Mouse (Mus musculus) urinary bladder, postnatal 14 days (tissue): ENCODE data around the gene Trim46.

Source experiments
- DNase-seq: peaks from one replicate; pipeline ENCODE4 v3.0.0; 2021; ENCODE audit warnings: low spot score

Trim46 gene

GRCm38 (mm10) chr3:89271760-89272159 is 25.7 kb upstream of the Trim46 start:
- peak; percentile 46 for DNase-seq

- peak; percentile 69 for DNase-seq
Measured at GRCm38 (mm10) chr3:89270891-89271290, 24.8 kb upstream of the Trim46 start.

GRCm38 (mm10) chr3:89270051-89270755 is 24.1 kb upstream of the Trim46 start, which contains the start of gene Slc50a1:
TSS of gene Slc50a1 (minus strand) at chr3:89270570.
- peak; percentile 88 for DNase-seq

GRCm38 (mm10) chr3:89268916-89269315 is 22.8 kb upstream of the Trim46 start:
- DNase-seq = no peak

GRCm38 (mm10) chr3:89266439-89266893 is 20.4 kb upstream of the Trim46 start:
- peak; percentile 85 for DNase-seq

- no peak for DNase-seq
Measured at GRCm38 (mm10) chr3:89262417-89262816, 16.3 kb upstream of the Trim46 start.

- DNase-seq = no peak
Measured at GRCm38 (mm10) chr3:89260211-89260610, 14.1 kb upstream of the Trim46 start.

- no peak for DNase-seq
Measured at GRCm38 (mm10) chr3:89259076-89259475, 13.0 kb upstream of the Trim46 start, which contains the start of gene Dpm3. TSS of gene Dpm3 (plus strand) at chr3:89259358.

GRCm38 (mm10) chr3:89256177-89256576 is 10.1 kb upstream of the Trim46 start:
- no peak for DNase-seq

- no peak for DNase-seq
Measured at GRCm38 (mm10) chr3:89254994-89255393, 8.9 kb upstream of the Trim46 start.

- DNase-seq = no peak
Measured at GRCm38 (mm10) chr3:89251365-89251895, 5.3 kb upstream of the Trim46 start.

GRCm38 (mm10) chr3:89250435-89251040 is 4.4 kb upstream of the Trim46 start:
- peak; percentile 76 for DNase-seq

GRCm38 (mm10) chr3:89247466-89247865 is 1.4 kb upstream of the Trim46 start:
- no peak for DNase-seq

GRCm38 (mm10) chr3:89245688-89246171 is 379 bp downstream of the Trim46 start, which contains the start of gene Krtcap2:
TSS of gene Krtcap2 (plus strand) at chr3:89245966.
- no peak for DNase-seq

- DNase-seq = no peak
Measured at GRCm38 (mm10) chr3:89244982-89245687, 974 bp downstream of the Trim46 start.

- DNase-seq = no peak
Measured at GRCm38 (mm10) chr3:89244158-89244981, 1.7 kb downstream of the Trim46 start.

- DNase-seq = peak; percentile 33
Measured at GRCm38 (mm10) chr3:89243609-89244008, 2.5 kb downstream of the Trim46 start.

GRCm38 (mm10) chr3:89242331-89242895 is 3.7 kb downstream of the Trim46 start:
- DNase-seq = peak; percentile 64

GRCm38 (mm10) chr3:89238494-89238893 is 7.6 kb downstream of the Trim46 start:
- DNase-seq = no peak

- no peak for DNase-seq
Measured at GRCm38 (mm10) chr3:89237682-89238081, 8.4 kb downstream of the Trim46 start.

GRCm38 (mm10) chr3:89236516-89236915 is 9.6 kb downstream of the Trim46 start:
- DNase-seq = no peak
